8 mouse cellular contexts compared by ENCODE assay signal in genomic region chr6:31525231-31525900, GRCm38 (mm10). TPM values are rescaled to one million over a fixed set of nuclear protein-coding genes. Genes with fewer than 3 reads are reported as not detected.
DNase-seq lines count a peak whose midpoint lies in the region; ATAC-seq lines count a peak whose summit lies in the region.

No protein-coding gene starts in this region.

- ATAC-seq in megakaryocyte-erythroid progenitor cell, adult 5-6 weeks (replicated peaks; ENCODE audit: low FRiP score, low TSS enrichment, poor library complexity, severe bottlenecking) = peak; percentile 62

- DNase-seq in gastrocnemius, postnatal 10 days = peak; percentile 62
- no peak for DNase-seq in gastrocnemius, adult 8-10 months (ENCODE audit: low spot score in 2 of 2)
- DNase-seq in NIH3T3 (ENCODE audit: low read depth) = peak; percentile 90
- DNase-seq in embryo, embryonic 10 days (ENCODE audit: low spot score) = peak; percentile 85
- peak; percentile 53 to 69 for DNase-seq in heart, postnatal 36 days
- DNase-seq in left cerebral cortex, adult 18-20 months (ENCODE audit: low spot score in 2 of 2) = peak; percentile 65 to 68
- DNase-seq in spleen, postnatal 14 days (ENCODE audit: low spot score in 2 of 2) = peak; percentile 20 to 36

- intact Hi-C loops in heart, postnatal 36 days (cut with DNase I) = no loop called here

RNA-seq across cellular contexts. Expression of gene Podxl, which starts 38.4 kb away (rescaled TPM):
- total RNA-seq in gastrocnemius, postnatal 10 days (2021) = 10 to 100 TPM; 24.2 to 28.3 TPM
- 10 to 100 TPM; 16.1 to 22.2 (median 18.0) TPM for total RNA-seq in gastrocnemius, adult 8-10 months (2022)
- 10 to 100 TPM; 71.9 to 90.8 TPM for total RNA-seq in heart, postnatal 36 days (2021)
- 10 to 100 TPM; 20.3 to 22.7 TPM for total RNA-seq in left cerebral cortex, adult 18-20 months (2021)
- total RNA-seq in megakaryocyte-erythroid progenitor cell, adult 5-6 weeks (2014; fragmentation: Nextera tagmentation) = 0.92 and 1.8 TPM in 2 replicates
- total RNA-seq in megakaryocyte-erythroid progenitor cell, adult 5-6 weeks (2017) = 0.23 and 0.72 TPM in 2 replicates

Comparison
In these comparisons a context has a peak if more than half of its experiments do, and no peak if none do; other contexts are left out.
1. DNase-seq: peak in gastrocnemius, postnatal 10 days (single experiment), NIH3T3 (single experiment), embryo, embryonic 10 days (single experiment), heart, postnatal 36 days (2 of 2), left cerebral cortex, adult 18-20 months (2 of 2) and spleen, postnatal 14 days (2 of 2); none in gastrocnemius, adult 8-10 months (0 of 2).
2. RNA of gene Podxl, which starts 38.4 kb away (total RNA-seq): 71.9 to 90.8 TPM in heart, postnatal 36 days, 24.2 to 28.3 TPM in gastrocnemius, postnatal 10 days, 20.3 to 22.7 TPM in left cerebral cortex, adult 18-20 months and 16.1 to 22.2 TPM in gastrocnemius, adult 8-10 months; 0.23 to 1.8 TPM in megakaryocyte-erythroid progenitor cell, adult 5-6 weeks; every median in the first group is over 4 times any median in the second.